Mouse (Mus musculus) thymus, adult 2 months (tissue): ENCODE measurements at regions not wholly inside any gene's neighbourhood (a gene's known extent, or its start where the extent isn't known, plus 50 kb on each side); places are given as distances from the start of the nearest gene placed in this dataset.

Experiments used
- CTCF ChIP-seq: fragments of 200-500 bp; IDR thresholded peaks from 2 replicates; pipeline ENCODE4 v1.5.1; 2012; ENCODE audit warnings: mild to moderate bottlenecking, control low read depth, low read length, moderate library complexity, borderline replicate concordance; ENCODE audit not compliant: control insufficient read depth, poor library complexity, insufficient read depth; ENCODE audit errors: extremely low read depth
- POLR2A ChIP-seq: fragments of 200-500 bp; IDR thresholded peaks from 2 replicates; pipeline ENCODE4 v1.6.1; 2012; ENCODE audit warnings: mild to moderate bottlenecking, low read length, control low read depth, moderate library complexity; ENCODE audit not compliant: control insufficient read depth, poor library complexity, insufficient read depth; ENCODE audit errors: extremely low read depth

DNA sequence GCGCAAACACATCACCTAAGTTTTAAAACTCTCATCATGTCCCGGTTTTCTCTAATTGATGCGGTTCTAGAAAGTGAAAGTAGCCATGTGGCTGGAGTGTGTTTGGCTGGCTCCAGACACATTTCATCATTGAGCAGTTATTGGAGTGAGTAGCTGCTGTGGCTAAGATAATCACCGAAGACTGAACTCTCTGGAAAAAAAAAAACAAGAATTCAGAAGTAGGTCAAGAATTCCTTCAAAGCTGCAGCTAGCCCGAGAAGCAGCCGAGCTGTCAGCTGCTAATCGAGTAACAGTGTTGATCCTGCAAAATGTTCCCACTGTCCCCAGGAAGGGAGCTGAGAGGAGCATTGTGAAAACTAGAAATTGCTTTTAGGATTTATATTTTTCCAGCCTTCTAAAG lies 509.0 kb upstream of the Map3k7 start:
- TF ChIP-seq CTCF (no peak), POLR2A (no peak)
